Mouse (Mus musculus) brain, embryonic 14.5 days (tissue): ENCODE results near the gene Fstl4.

Experiments
- CTCF ChIP-seq: fragments of 200-500 bp; IDR thresholded peaks from 2 replicates; pipeline ENCODE4 v1.5.1; 2012; ENCODE audit warnings: inconsistent platforms, mild to moderate bottlenecking, moderate library complexity, borderline replicate concordance; ENCODE audit not compliant: insufficient read depth, insufficient read length; ENCODE audit errors: extremely low read depth
- POLR2A ChIP-seq: fragments of 200-500 bp; IDR thresholded peaks from 2 replicates; pipeline ENCODE4 v1.6.1; 2012; ENCODE audit warnings: mild to moderate bottlenecking, inconsistent platforms, borderline replicate concordance; ENCODE audit not compliant: poor library complexity, insufficient read depth, insufficient read length, severe bottlenecking; ENCODE audit errors: extremely low read depth

DNA sequence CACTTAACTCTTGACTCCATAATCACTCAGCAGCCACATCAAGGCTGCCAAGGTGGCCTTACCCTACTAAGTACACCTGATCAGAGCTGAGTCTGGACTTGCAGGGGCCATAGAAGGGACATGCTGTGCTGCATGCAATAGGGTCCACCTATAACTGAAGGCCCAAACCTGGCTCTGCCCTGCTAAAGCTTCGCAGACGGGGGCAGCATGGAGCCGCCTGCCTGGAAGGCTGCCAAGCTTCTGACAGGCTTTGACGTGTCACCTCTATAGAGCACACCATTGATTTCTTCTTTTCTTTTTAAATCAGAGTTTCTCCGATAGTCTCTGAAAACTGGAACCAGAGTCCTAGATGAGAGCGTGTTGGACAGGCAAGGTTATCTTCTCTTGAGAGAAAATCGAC lies 146.4 kb downstream of the Fstl4 start:
- TF ChIP-seq CTCF (0 out of 2 replicates have a peak, but pooled peaks have one; percentile 23), POLR2A (no peak)
